Mouse (Mus musculus): ENCODE measurements at regions not wholly inside any gene's neighbourhood (a gene's known extent, or its start where the extent isn't known, plus 50 kb on each side); places are given as distances from the start of the nearest gene placed in this dataset.
A peak's percentile ranks its signal among the peaks of the same experiment; 100 is the strongest.

- no peak for DNase-seq
These were observed 351.4 kb upstream of the Dach1 start for GRCm38 (mm10) chr14:98520966-98521365.

GRCm38 (mm10) chr14:98505321-98505720, 335.8 kb upstream of the Dach1 start:
- no peak for DNase-seq

GRCm38 (mm10) chr14:98477416-98477815, 307.9 kb upstream of the Dach1 start:
- no peak for DNase-seq

GRCm38 (mm10) chr14:98471803-98472509, 302.4 kb upstream of the Dach1 start:
- DNase-seq: peak in 1 of 2 experiments; percentile 1

GRCm38 (mm10) chr14:98454461-98454860, 284.9 kb upstream of the Dach1 start:
- DNase-seq: no peak

GRCm38 (mm10) chr14:98452191-98452590, 282.6 kb upstream of the Dach1 start:
- DNase-seq: no peak

- DNase-seq: no peak
These were observed 280.0 kb upstream of the Dach1 start for GRCm38 (mm10) chr14:98449568-98449967.

GRCm38 (mm10) chr14:98442411-98442810, 272.8 kb upstream of the Dach1 start:
- no peak for DNase-seq

GRCm38 (mm10) chr14:98441954-98442353, 272.4 kb upstream of the Dach1 start:
- no peak for DNase-seq

- no peak for DNase-seq
These were observed 262.4 kb upstream of the Dach1 start for GRCm38 (mm10) chr14:98431959-98432358.

GRCm38 (mm10) chr14:98417719-98418118, 248.2 kb upstream of the Dach1 start:
- no peak for DNase-seq

GRCm38 (mm10) chr14:98414201-98414600, 244.6 kb upstream of the Dach1 start:
- DNase-seq: peak in 1 of 2 experiments; percentile 17

- DNase-seq: peak in 1 of 2 experiments; percentile 1
These were observed 236.5 kb upstream of the Dach1 start for GRCm38 (mm10) chr14:98405936-98406635.

- DNase-seq: no peak
These were observed 234.5 kb upstream of the Dach1 start for GRCm38 (mm10) chr14:98404026-98404425.

- no peak for DNase-seq
These were observed 218.3 kb upstream of the Dach1 start for GRCm38 (mm10) chr14:98387871-98388270.
